Mouse (Mus musculus): ENCODE results near the gene Irf2bp1. TPM values are rescaled to one million over a fixed set of nuclear protein-coding genes. Genes with fewer than 3 reads are reported as not detected.

The Irf2bp1 gene
- polyA plus RNA-seq (2015; fragmentation: Nextera tagmentation; extraction: Ambion mirVana), result 11.7 and 12.2 TPM in 2 replicates

GRCm38 (mm10) chr7:19003902-19004630 lies at the start of gene Irf2bp1:
TSS of gene Irf2bp1 (plus strand) at chr7:19004044.
- Histone ChIP-seq H3K27me3 (replicated peaks; ENCODE audit: insufficient read depth, low read length) (no peaks in the 10 kb centered on the region), H3K4me1 (ENCODE audit: insufficient read depth, low read depth, low read length) (peaks cover 38% of the 10 kb centered on the region), H3K36me3 (ENCODE audit: insufficient read depth, low read length) (no peaks in the 10 kb centered on the region), H3K27ac (ENCODE audit: low read length) (peak within 1 kb of the TSS; percentile 90), H3K9ac (replicated peaks; ENCODE audit: low read depth) (peak within 1 kb of the TSS; percentile 65), H3K9me3 (ENCODE audit: low read length) (no peaks in the 10 kb centered on the region), H3K4me3 (ENCODE audit: low read depth, low read length) (peak within 1 kb of the TSS; percentile 78), H3K4me2 (replicated peaks; ENCODE audit: low read depth, low read length) (peak within 1 kb of the TSS; percentile 95)
- DNase-seq (ENCODE audit: low spot score) (peak; percentile 97), ATAC-seq (peak; percentile 78)
- under 1% methylated on average over 68 of the region's 90 CpGs for WGBS
- TF ChIP-seq CTCF (IDR thresholded peaks at IDR 0.05) (no peak), EP300 (IDR thresholded peaks at IDR 0.05) (no peak)

- 2% methylated on average over 67 of the region's 107 CpGs for WGBS
- peak overlapping the region; percentile 57; the same call in 1 of the 2 replicates for H3K27ac ChIP-seq (ENCODE audit: low read length)
- H3K4me2 ChIP-seq (replicated peaks; ENCODE audit: low read depth, low read length), result peak overlapping the region; percentile 93
- H3K36me3 ChIP-seq (ENCODE audit: insufficient read depth, low read length), result no peaks in the 10 kb centered on the region
- ATAC-seq (peak; percentile 90), DNase-seq (ENCODE audit: low spot score) (peak; percentile 81)
- no peaks in the 10 kb centered on the region for H3K9me3 ChIP-seq (ENCODE audit: low read length)
- TF ChIP-seq EP300 (IDR thresholded peaks at IDR 0.05), result no peak
- TF ChIP-seq CTCF (IDR thresholded peaks at IDR 0.05), result no peak; the same call in 1 of the 2 replicates
- H3K4me1 ChIP-seq (ENCODE audit: insufficient read depth, low read depth, low read length), result no peaks in the 10 kb centered on the region
- H3K27me3 ChIP-seq (replicated peaks; ENCODE audit: insufficient read depth, low read length), result peaks cover 9% of the 10 kb centered on the region; the same call in 1 of the 2 replicates
- peak overlapping the region; percentile 51 for H3K4me3 ChIP-seq (ENCODE audit: low read depth, low read length)
- peak overlapping the region; percentile 12; the same call in 1 of the 2 replicates for H3K9ac ChIP-seq (replicated peaks; ENCODE audit: low read depth)
These were observed 46.1 kb upstream of the Irf2bp1 start for GRCm38 (mm10) chr7:18957569-18958383.

GRCm38 (mm10) chr7:18958384-18958766 lies 45.5 kb upstream of the Irf2bp1 start:
- peak overlapping the region; percentile 57 for H3K27ac ChIP-seq (ENCODE audit: low read length)
- H3K4me1 ChIP-seq (ENCODE audit: insufficient read depth, low read depth, low read length), result no peaks in the 10 kb centered on the region
- peak overlapping the region; percentile 93 for H3K4me2 ChIP-seq (replicated peaks; ENCODE audit: low read depth, low read length)
- TF ChIP-seq EP300 (IDR thresholded peaks at IDR 0.05) (no peak), CTCF (IDR thresholded peaks at IDR 0.05) (no peak)
- no peaks in the 10 kb centered on the region for H3K9me3 ChIP-seq (ENCODE audit: low read length)
- DNase-seq (ENCODE audit: low spot score), result peak; percentile 19
- no peak overlapping the region; the same call in 1 of the 2 replicates for H3K9ac ChIP-seq (replicated peaks; ENCODE audit: low read depth)
- H3K4me3 ChIP-seq (ENCODE audit: low read depth, low read length), result peak overlapping the region; percentile 51
- WGBS, result 5% methylated on average over 16 of the region's 21 CpGs
- peaks cover 13% of the 10 kb centered on the region; the same call in 1 of the 2 replicates for H3K27me3 ChIP-seq (replicated peaks; ENCODE audit: insufficient read depth, low read length)
- ATAC-seq, result no peak
- H3K36me3 ChIP-seq (ENCODE audit: insufficient read depth, low read length), result no peaks in the 10 kb centered on the region

GRCm38 (mm10) chr7:18959446-18959845 lies 44.4 kb upstream of the Irf2bp1 start:
- Histone ChIP-seq H3K27ac (ENCODE audit: low read length) (peak overlapping the region; percentile 70), H3K4me2 (replicated peaks; ENCODE audit: low read depth, low read length) (no peak overlapping the region), H3K4me1 (ENCODE audit: insufficient read depth, low read depth, low read length) (no peaks in the 10 kb centered on the region), H3K4me3 (ENCODE audit: low read depth, low read length) (no peak overlapping the region), H3K9me3 (ENCODE audit: low read length) (no peaks in the 10 kb centered on the region), H3K9ac (replicated peaks; ENCODE audit: low read depth) (no peak overlapping the region), H3K36me3 (ENCODE audit: insufficient read depth, low read length) (no peaks in the 10 kb centered on the region), H3K27me3 (replicated peaks; ENCODE audit: insufficient read depth, low read length) (peaks cover 19% of the 10 kb centered on the region; the same call in 1 of the 2 replicates)
- no peak for TF ChIP-seq CTCF (IDR thresholded peaks at IDR 0.05)
- TF ChIP-seq EP300 (IDR thresholded peaks at IDR 0.05), result peak; percentile 99
- peak; percentile 78 for DNase-seq (ENCODE audit: low spot score)
- 32% methylated on average over 8 of the region's 8 CpGs for WGBS
- peak; percentile 72 for ATAC-seq

- H3K4me2 ChIP-seq (replicated peaks; ENCODE audit: low read depth, low read length), result no peak overlapping the region
- H3K9ac ChIP-seq (replicated peaks; ENCODE audit: low read depth), result no peak overlapping the region
- DNase-seq (ENCODE audit: low spot score) (no peak), ATAC-seq (no peak)
- no peaks in the 10 kb centered on the region for H3K4me1 ChIP-seq (ENCODE audit: insufficient read depth, low read depth, low read length)
- H3K27me3 ChIP-seq (replicated peaks; ENCODE audit: insufficient read depth, low read length), result peaks cover 21% of the 10 kb centered on the region; the same call in 1 of the 2 replicates
- no peak overlapping the region for H3K27ac ChIP-seq (ENCODE audit: low read length)
- WGBS, result 6% methylated on average over 17 of the region's 17 CpGs
- no peak overlapping the region for H3K4me3 ChIP-seq (ENCODE audit: low read depth, low read length)
- no peak for TF ChIP-seq EP300 (IDR thresholded peaks at IDR 0.05)
- no peak for TF ChIP-seq CTCF (IDR thresholded peaks at IDR 0.05)
- no peaks in the 10 kb centered on the region for H3K9me3 ChIP-seq (ENCODE audit: low read length)
- H3K36me3 ChIP-seq (ENCODE audit: insufficient read depth, low read length), result no peaks in the 10 kb centered on the region
These were observed 41.6 kb upstream of the Irf2bp1 start for GRCm38 (mm10) chr7:18962171-18962792.
